Mouse (Mus musculus): ENCODE data around the gene Fbxw4. TPM values are rescaled to one million over a fixed set of nuclear protein-coding genes. Genes with fewer than 3 reads are reported as not detected.

Gene Fbxw4
- total and polyA plus RNA-seq, 3 experiments = 28.1 to 61.5 (median 31.2) TPM

DNA sequence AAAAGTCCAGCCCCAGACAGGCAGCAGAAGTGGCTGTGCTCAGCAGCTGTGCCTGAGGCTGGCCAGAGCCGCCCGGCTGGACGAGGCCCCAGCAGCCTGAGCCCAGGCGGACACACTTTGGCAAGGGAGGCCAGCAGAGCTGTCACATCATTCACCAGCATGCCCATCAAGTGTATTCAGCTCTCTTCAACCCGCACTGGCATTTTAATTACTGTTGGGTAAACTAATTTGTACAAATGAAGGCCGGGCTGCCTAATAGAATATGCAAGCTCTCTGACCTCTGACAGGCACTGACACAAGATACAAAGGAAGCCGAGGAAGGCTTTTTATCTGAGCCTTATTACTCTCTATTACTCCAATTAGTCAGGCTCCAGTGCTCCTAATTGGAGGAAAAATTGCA lies 64.1 kb downstream of the Fbxw4 start:
- DNase-seq = peak in 1 of 2 experiments; percentile 67
- WGBS = 62% methylated on average over 7 of the region's 7 CpGs
- TF ChIP-seq EP300 (IDR thresholded peaks at IDR 0.05; ENCODE audit: insufficient read depth, low read depth, low read length) = 0 out of 2 replicates have a peak, but pooled peaks have one; percentile 15
- TF ChIP-seq CTCF (IDR thresholded peaks at IDR 0.05) = no peak
- Histone ChIP-seq H3K4me3 (no peak overlapping the region), H3K36me3 (ENCODE audit: control insufficient read depth, insufficient read depth, low read length) (peaks cover 4% of the 10 kb centered on the region), H3K79me2 (replicated peaks; ENCODE audit: control insufficient read depth, insufficient read depth, low read length) (no peaks in the 10 kb centered on the region), H3K9ac (ENCODE audit: low read depth, low read length) (no peak overlapping the region), H3K27ac (no peak overlapping the region; the same call in 1 of the 2 replicates), H3K4me1 (ENCODE audit: control insufficient read depth, insufficient read depth, low read length) (peaks cover 2% of the 10 kb centered on the region), H3K27me3 (ENCODE audit: control insufficient read depth, insufficient read depth, low read length) (no peaks in the 10 kb centered on the region)
- intact Hi-C loops (cut with DNase I) = no loop called here

DNA sequence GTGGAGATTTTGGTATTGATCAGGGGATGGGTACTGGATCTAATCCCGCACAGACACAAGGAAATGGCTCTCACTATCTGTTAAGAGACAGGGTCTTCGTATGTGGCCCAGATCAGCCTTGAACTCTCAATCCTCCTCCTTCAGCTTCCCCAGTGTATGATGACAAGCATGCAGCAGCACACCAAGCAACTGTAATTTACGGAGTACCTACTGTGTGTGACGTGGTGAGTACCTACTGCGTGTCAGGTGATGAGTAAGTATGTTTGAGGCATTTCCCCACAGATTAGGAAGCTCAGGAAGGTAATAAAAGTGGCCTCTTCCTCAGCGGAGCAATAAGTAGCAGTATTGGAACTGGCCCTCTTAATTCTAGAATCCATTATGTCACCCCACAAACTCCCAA lies 64.6 kb downstream of the Fbxw4 start:
- H3K79me2 ChIP-seq (replicated peaks; ENCODE audit: control insufficient read depth, insufficient read depth, low read length) = no peaks in the 10 kb centered on the region
- H3K27ac ChIP-seq = no peak overlapping the region; the same call in 1 of the 2 replicates
- H3K36me3 ChIP-seq (ENCODE audit: control insufficient read depth, insufficient read depth, low read length) = peaks cover 4% of the 10 kb centered on the region
- no peaks in the 10 kb centered on the region for H3K27me3 ChIP-seq (ENCODE audit: control insufficient read depth, insufficient read depth, low read length)
- H3K4me1 ChIP-seq (ENCODE audit: control insufficient read depth, insufficient read depth, low read length) = peaks cover 2% of the 10 kb centered on the region
- no peak for TF ChIP-seq POLR2A (IDR thresholded peaks at IDR 0.05; ENCODE audit: insufficient read depth, low read depth, low read length)
- TF ChIP-seq CTCF (IDR thresholded peaks at IDR 0.05) = no peak
- no peak for TF ChIP-seq EP300 (IDR thresholded peaks at IDR 0.05; ENCODE audit: insufficient read depth, low read depth, low read length)
- no peak for DNase-seq
- no peak overlapping the region for H3K4me3 ChIP-seq
- intact Hi-C loops (cut with DNase I) = no loop called here
- no peak overlapping the region for H3K9ac ChIP-seq (ENCODE audit: low read depth, low read length)
- WGBS = 93% methylated on average over 6 of the region's 6 CpGs

DNA sequence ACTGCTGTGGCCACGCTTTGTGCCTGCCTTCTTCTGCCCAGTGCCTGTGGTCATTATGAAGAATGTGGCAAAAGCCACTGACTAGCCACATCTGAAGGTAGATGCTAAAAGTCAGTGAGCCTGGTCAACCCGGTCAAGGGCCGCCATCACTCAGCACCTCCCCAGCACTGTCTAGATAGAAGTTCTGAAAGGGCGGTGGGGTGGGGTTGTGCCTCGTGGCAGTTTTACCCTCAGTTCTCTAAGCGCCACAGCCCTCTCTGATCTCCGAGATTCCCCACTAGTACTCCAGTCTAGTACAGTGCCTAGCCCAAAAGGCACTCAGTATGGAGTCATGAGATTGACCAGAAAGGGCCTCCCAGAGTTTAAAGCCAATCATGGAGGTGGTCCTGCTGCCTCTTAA lies 66.0 kb downstream of the Fbxw4 start:
- 94% methylated on average over 7 of the region's 7 CpGs for WGBS
- H3K36me3 ChIP-seq (ENCODE audit: control insufficient read depth, insufficient read depth, low read length) = peaks cover 4% of the 10 kb centered on the region
- no peaks in the 10 kb centered on the region for H3K27me3 ChIP-seq (ENCODE audit: control insufficient read depth, insufficient read depth, low read length)
- no peak overlapping the region for H3K27ac ChIP-seq
- H3K79me2 ChIP-seq (replicated peaks; ENCODE audit: control insufficient read depth, insufficient read depth, low read length) = no peaks in the 10 kb centered on the region
- no peak for DNase-seq
- TF ChIP-seq EP300 (IDR thresholded peaks at IDR 0.05; ENCODE audit: insufficient read depth, low read depth, low read length) (no peak), POLR2A (IDR thresholded peaks at IDR 0.05; ENCODE audit: insufficient read depth, low read depth, low read length) (no peak), CTCF (IDR thresholded peaks at IDR 0.05) (no peak)
- intact Hi-C loops (cut with DNase I) = no loop called here
- peaks cover 2% of the 10 kb centered on the region for H3K4me1 ChIP-seq (ENCODE audit: control insufficient read depth, insufficient read depth, low read length)
- no peak overlapping the region for H3K9ac ChIP-seq (ENCODE audit: low read depth, low read length)
- H3K4me3 ChIP-seq = no peak overlapping the region

DNA sequence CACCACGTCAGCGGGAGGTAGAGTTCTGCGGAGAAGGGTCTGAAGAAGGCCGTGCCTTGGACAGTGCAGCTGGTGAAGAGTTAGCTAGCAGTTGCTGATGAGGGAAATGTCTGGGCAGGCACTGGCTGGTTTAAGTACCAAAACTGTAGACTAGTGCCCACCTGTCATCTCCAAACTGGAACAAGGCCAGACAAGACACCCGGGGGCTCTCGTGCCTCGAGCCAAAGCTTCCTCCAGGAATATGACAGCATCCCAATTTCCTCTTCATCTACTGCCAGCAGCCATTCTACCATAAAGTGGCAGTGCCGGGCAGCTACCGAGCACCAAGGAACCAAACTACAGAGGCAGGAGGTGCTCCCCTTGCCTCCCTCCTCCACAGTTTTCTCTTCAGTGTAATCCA lies 67.2 kb downstream of the Fbxw4 start:
- WGBS = 85% methylated on average over 9 of the region's 9 CpGs
- Histone ChIP-seq H3K36me3 (ENCODE audit: control insufficient read depth, insufficient read depth, low read length) (peaks cover 4% of the 10 kb centered on the region), H3K9ac (ENCODE audit: low read depth, low read length) (no peak overlapping the region), H3K27ac (no peak overlapping the region), H3K79me2 (replicated peaks; ENCODE audit: control insufficient read depth, insufficient read depth, low read length) (no peaks in the 10 kb centered on the region), H3K4me3 (no peak overlapping the region), H3K27me3 (ENCODE audit: control insufficient read depth, insufficient read depth, low read length) (no peaks in the 10 kb centered on the region), H3K4me1 (ENCODE audit: control insufficient read depth, insufficient read depth, low read length) (peaks cover 2% of the 10 kb centered on the region)
- intact Hi-C loops (cut with DNase I) = no loop called here
- no peak for TF ChIP-seq POLR2A (IDR thresholded peaks at IDR 0.05; ENCODE audit: insufficient read depth, low read depth, low read length)
- TF ChIP-seq CTCF (IDR thresholded peaks at IDR 0.05) = no peak
- no peak for TF ChIP-seq EP300 (IDR thresholded peaks at IDR 0.05; ENCODE audit: insufficient read depth, low read depth, low read length)
- no peak for DNase-seq

DNA sequence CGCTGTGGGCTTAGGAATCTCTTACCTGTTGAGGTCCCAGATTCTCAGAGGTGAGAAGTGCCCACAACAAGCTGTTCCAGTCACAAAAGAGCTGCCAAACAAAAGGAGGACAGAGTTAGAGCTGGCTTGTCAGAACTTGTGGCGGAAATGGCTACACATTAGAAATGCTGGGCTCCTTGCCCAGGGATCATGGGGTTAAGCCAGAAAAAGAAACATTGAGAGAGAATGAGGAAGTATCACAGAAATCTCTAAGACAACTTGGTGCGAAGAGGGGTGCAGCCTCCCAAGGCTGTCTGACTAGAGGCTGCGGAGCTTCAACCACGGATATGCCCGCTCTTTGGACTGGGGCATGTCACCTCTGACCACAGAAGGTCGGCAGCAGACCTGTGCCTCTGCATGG lies 68.4 kb downstream of the Fbxw4 start:
- 31% methylated on average over 7 of the region's 7 CpGs for whole genome bisulfite sequencing
- TF ChIP-seq POLR2A (IDR thresholded peaks at IDR 0.05; ENCODE audit: insufficient read depth, low read depth, low read length) = no peak
- no peak for TF ChIP-seq EP300 (IDR thresholded peaks at IDR 0.05; ENCODE audit: insufficient read depth, low read depth, low read length)
- no peak for TF ChIP-seq CTCF (IDR thresholded peaks at IDR 0.05)
- peak overlapping the region; percentile 40; the same call in 1 of the 2 replicates for H3K9ac ChIP-seq (ENCODE audit: low read depth, low read length)
- peak overlapping the region; percentile 65 for H3K27ac ChIP-seq
- intact Hi-C loops (cut with DNase I) = no loop called here
- H3K27me3 ChIP-seq (ENCODE audit: control insufficient read depth, insufficient read depth, low read length) = no peaks in the 10 kb centered on the region
- peaks cover 7% of the 10 kb centered on the region for H3K4me1 ChIP-seq (ENCODE audit: control insufficient read depth, insufficient read depth, low read length)
- peak; percentile 67 to 81 for DNase-seq
- H3K4me3 ChIP-seq = no peak overlapping the region
- peaks cover 4% of the 10 kb centered on the region for H3K36me3 ChIP-seq (ENCODE audit: control insufficient read depth, insufficient read depth, low read length)
- no peaks in the 10 kb centered on the region for H3K79me2 ChIP-seq (replicated peaks; ENCODE audit: control insufficient read depth, insufficient read depth, low read length)

DNA sequence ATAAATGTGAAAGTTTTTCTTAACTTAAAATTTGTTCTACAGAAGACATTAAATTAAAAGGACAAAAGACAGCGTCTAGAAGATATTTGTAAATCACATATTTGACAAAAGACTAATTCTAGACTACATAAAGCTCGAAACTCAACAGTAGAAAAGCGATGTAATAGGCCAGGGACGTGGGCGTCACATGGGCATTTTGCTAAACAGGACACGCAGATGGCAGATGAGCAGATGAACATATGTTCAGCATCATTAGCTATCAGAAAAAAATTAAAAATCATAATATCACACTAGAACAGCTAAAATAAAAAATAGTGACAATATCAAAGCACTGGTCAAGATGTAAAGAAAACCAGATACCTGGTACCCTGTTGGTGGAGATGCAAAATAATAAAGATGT lies 70.4 kb downstream of the Fbxw4 start:
- Histone ChIP-seq H3K79me2 (replicated peaks; ENCODE audit: control insufficient read depth, insufficient read depth, low read length) (no peaks in the 10 kb centered on the region), H3K27ac (no peak overlapping the region), H3K9ac (ENCODE audit: low read depth, low read length) (no peak overlapping the region), H3K27me3 (ENCODE audit: control insufficient read depth, insufficient read depth, low read length) (no peaks in the 10 kb centered on the region), H3K4me1 (ENCODE audit: control insufficient read depth, insufficient read depth, low read length) (peaks cover 7% of the 10 kb centered on the region), H3K4me3 (no peak overlapping the region), H3K36me3 (ENCODE audit: control insufficient read depth, insufficient read depth, low read length) (peaks cover 4% of the 10 kb centered on the region)
- TF ChIP-seq POLR2A (IDR thresholded peaks at IDR 0.05; ENCODE audit: insufficient read depth, low read depth, low read length) (no peak), CTCF (IDR thresholded peaks at IDR 0.05) (no peak), EP300 (IDR thresholded peaks at IDR 0.05; ENCODE audit: insufficient read depth, low read depth, low read length) (no peak)
- DNase-seq = no peak
- intact Hi-C loops (cut with DNase I) = no loop called here
- WGBS = 96% methylated on average over 6 of the region's 6 CpGs

Measured in heart, adult 2 months (tissue).